Mouse (Mus musculus): Measurements from ENCODE around the gene Il4i1.

Il4i1 gene

GRCm38 (mm10) chr7:44848561-44849415 lies 32.6 kb downstream of the Il4i1 start, which contains the start of the genes Akt1s1 and Tbc1d17:
Gene Akt1s1 (plus strand): TSS chr7:44848991.
Gene Tbc1d17 (minus strand): TSS chr7:44849079.
- DNase-seq (ENCODE audit: low spot score in 2 of 2), result peak; percentile 99 to 100

GRCm38 (mm10) chr7:44849416-44850111 lies 33.4 kb downstream of the Il4i1 start:
- peak; percentile 89 to 90 for DNase-seq (ENCODE audit: low spot score in 2 of 2)

- peak in 1 of 2 experiments; percentile 82 for DNase-seq (ENCODE audit: low spot score in 2 of 2)
These were observed 34.0 kb downstream of the Il4i1 start for GRCm38 (mm10) chr7:44850146-44850545.

- DNase-seq (ENCODE audit: low spot score in 2 of 2), result no peak
These were observed 34.8 kb downstream of the Il4i1 start for GRCm38 (mm10) chr7:44850789-44851624.

- no peak for DNase-seq (ENCODE audit: low spot score in 2 of 2)
These were observed 35.5 kb downstream of the Il4i1 start for GRCm38 (mm10) chr7:44851625-44852234.

GRCm38 (mm10) chr7:44852259-44853027 lies 36.3 kb downstream of the Il4i1 start:
- no peak for DNase-seq (ENCODE audit: low spot score in 2 of 2)

GRCm38 (mm10) chr7:44853065-44853464 lies 36.9 kb downstream of the Il4i1 start:
- no peak for DNase-seq (ENCODE audit: low spot score in 2 of 2)

- DNase-seq (ENCODE audit: low spot score in 2 of 2), result no peak
These were observed 37.6 kb downstream of the Il4i1 start for GRCm38 (mm10) chr7:44853596-44854355.

- DNase-seq (ENCODE audit: low spot score in 2 of 2), result peak in 1 of 2 experiments; percentile 71
These were observed 38.3 kb downstream of the Il4i1 start for GRCm38 (mm10) chr7:44854356-44855031.

- no peak for DNase-seq (ENCODE audit: low spot score in 2 of 2)
These were observed 38.8 kb downstream of the Il4i1 start for GRCm38 (mm10) chr7:44855036-44855435.

GRCm38 (mm10) chr7:44856265-44856916 lies 40.2 kb downstream of the Il4i1 start:
- DNase-seq (ENCODE audit: low spot score in 2 of 2), result no peak

- peak; percentile 90 to 91 for DNase-seq (ENCODE audit: low spot score in 2 of 2)
These were observed 40.9 kb downstream of the Il4i1 start, which contains the start of gene Pnkp for GRCm38 (mm10) chr7:44857042-44857552. Gene Pnkp (plus strand): TSS chr7:44857139.

- DNase-seq (ENCODE audit: low spot score in 2 of 2), result no peak
These were observed 41.7 kb downstream of the Il4i1 start for GRCm38 (mm10) chr7:44857905-44858304.

GRCm38 (mm10) chr7:44859896-44860295 lies 43.7 kb downstream of the Il4i1 start:
- DNase-seq (ENCODE audit: low spot score in 2 of 2), result no peak

GRCm38 (mm10) chr7:44860576-44861428 lies 44.6 kb downstream of the Il4i1 start:
- peak in 1 of 2 experiments; percentile 67 for DNase-seq (ENCODE audit: low spot score in 2 of 2)

GRCm38 (mm10) chr7:44861429-44861816 lies 45.2 kb downstream of the Il4i1 start:
- DNase-seq (ENCODE audit: low spot score in 2 of 2), result no peak

GRCm38 (mm10) chr7:44862434-44862833 lies 46.2 kb downstream of the Il4i1 start:
- no peak for DNase-seq (ENCODE audit: low spot score in 2 of 2)

All from frontal cortex, postnatal 10 days (tissue).